Mouse (Mus musculus): ENCODE measurements at regions not wholly inside any gene's neighbourhood (a gene's known extent, or its start where the extent isn't known, plus 50 kb on each side); places are given as distances from the start of the nearest gene placed in this dataset.
A peak's percentile ranks its signal among the peaks of the same experiment; 100 is the strongest.

- DNase-seq (ENCODE audit: low read depth), result peak; percentile 59
These were observed 66.6 kb upstream of the Slc22a22 start for GRCm38 (mm10) chr15:57543985-57544384.

DNA sequence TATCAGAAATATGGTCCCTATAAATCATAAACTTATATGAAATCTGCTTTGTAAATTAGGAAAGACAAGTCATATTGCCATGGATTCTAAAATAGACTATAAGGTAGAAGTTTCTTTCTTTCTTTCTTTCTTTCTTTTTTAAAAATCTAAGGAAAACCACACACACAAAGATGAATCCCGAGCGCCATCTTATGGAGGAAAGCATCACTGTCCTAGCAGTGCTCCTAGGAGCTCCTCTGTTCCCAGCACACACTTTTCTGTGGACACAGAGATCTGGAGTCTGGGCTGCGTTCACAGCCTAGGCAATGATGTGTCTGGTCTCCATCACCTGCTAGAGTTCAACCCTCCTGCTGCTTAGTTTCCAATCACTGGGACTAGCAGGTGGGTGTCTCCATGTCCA is 65.2 kb upstream of the Slc22a22 start:
- DNase-seq (ENCODE audit: low read depth), result peak; percentile 61

GRCm38 (mm10) chr15:57535514-57535913 is 58.1 kb upstream of the Slc22a22 start:
- DNase-seq (ENCODE audit: low read depth), result no peak
